Mouse (Mus musculus): ENCODE measurements around the gene Uvrag. TPM values are rescaled to one million over a fixed set of nuclear protein-coding genes. Genes with fewer than 3 reads are reported as not detected.

Gene Uvrag
- total RNA-seq, 2 experiments from 2014 or later: 6.6 to 8.5 TPM

- no peak for ATAC-seq (replicated peaks; ENCODE audit: low FRiP score, poor library complexity, severe bottlenecking)
Measured at GRCm38 (mm10) chr7:99033838-99034237, 107.1 kb downstream of the Uvrag start.

- no peak for ATAC-seq (replicated peaks; ENCODE audit: low FRiP score, poor library complexity, severe bottlenecking)
Measured at GRCm38 (mm10) chr7:99033314-99033713, 107.6 kb downstream of the Uvrag start.

- no peak for ATAC-seq (replicated peaks; ENCODE audit: low FRiP score, poor library complexity, severe bottlenecking)
Measured at GRCm38 (mm10) chr7:99032051-99032450, 108.9 kb downstream of the Uvrag start.

- ATAC-seq (replicated peaks; ENCODE audit: low FRiP score, poor library complexity, severe bottlenecking): no peak
Measured at GRCm38 (mm10) chr7:99028108-99028507, 112.8 kb downstream of the Uvrag start.

GRCm38 (mm10) chr7:99027185-99027584, 113.8 kb downstream of the Uvrag start:
- ATAC-seq (replicated peaks; ENCODE audit: low FRiP score, poor library complexity, severe bottlenecking): no peak

- no peak for ATAC-seq (replicated peaks; ENCODE audit: low FRiP score, poor library complexity, severe bottlenecking)
Measured at GRCm38 (mm10) chr7:99025989-99026388, 115.0 kb downstream of the Uvrag start.

GRCm38 (mm10) chr7:99025265-99025664, 115.7 kb downstream of the Uvrag start:
- no peak for ATAC-seq (replicated peaks; ENCODE audit: low FRiP score, poor library complexity, severe bottlenecking)

GRCm38 (mm10) chr7:99024791-99025190, 116.2 kb downstream of the Uvrag start:
- no peak for ATAC-seq (replicated peaks; ENCODE audit: low FRiP score, poor library complexity, severe bottlenecking)

- no peak for ATAC-seq (replicated peaks; ENCODE audit: low FRiP score, poor library complexity, severe bottlenecking)
Measured at GRCm38 (mm10) chr7:99023931-99024330, 117.0 kb downstream of the Uvrag start.

- ATAC-seq (replicated peaks; ENCODE audit: low FRiP score, poor library complexity, severe bottlenecking): no peak
Measured at GRCm38 (mm10) chr7:99021277-99021676, 119.7 kb downstream of the Uvrag start.

GRCm38 (mm10) chr7:99020353-99020752, 120.6 kb downstream of the Uvrag start:
- no peak for ATAC-seq (replicated peaks; ENCODE audit: low FRiP score, poor library complexity, severe bottlenecking)

GRCm38 (mm10) chr7:99017224-99017844, 123.6 kb downstream of the Uvrag start:
- no peak for ATAC-seq (replicated peaks; ENCODE audit: low FRiP score, poor library complexity, severe bottlenecking)

- no peak for ATAC-seq (replicated peaks; ENCODE audit: low FRiP score, poor library complexity, severe bottlenecking)
Measured at GRCm38 (mm10) chr7:99015914-99016313, 125.0 kb downstream of the Uvrag start.

GRCm38 (mm10) chr7:99015419-99015818, 125.5 kb downstream of the Uvrag start:
- no peak for ATAC-seq (replicated peaks; ENCODE audit: low FRiP score, poor library complexity, severe bottlenecking)

- ATAC-seq (replicated peaks; ENCODE audit: low FRiP score, poor library complexity, severe bottlenecking): no peak
Measured at GRCm38 (mm10) chr7:99014620-99015019, 126.3 kb downstream of the Uvrag start.

GRCm38 (mm10) chr7:99007506-99008354, 133.2 kb downstream of the Uvrag start:
- ATAC-seq (replicated peaks; ENCODE audit: low FRiP score, poor library complexity, severe bottlenecking): no peak

- no peak for ATAC-seq (replicated peaks; ENCODE audit: low FRiP score, poor library complexity, severe bottlenecking)
Measured at GRCm38 (mm10) chr7:99003231-99003630, 137.7 kb downstream of the Uvrag start.

- no peak for ATAC-seq (replicated peaks; ENCODE audit: low FRiP score, poor library complexity, severe bottlenecking)
Measured at GRCm38 (mm10) chr7:98998722-98999121, 142.2 kb downstream of the Uvrag start.

GRCm38 (mm10) chr7:98997760-98998159, 143.2 kb downstream of the Uvrag start:
- no peak for ATAC-seq (replicated peaks; ENCODE audit: low FRiP score, poor library complexity, severe bottlenecking)

GRCm38 (mm10) chr7:98996791-98997190, 144.2 kb downstream of the Uvrag start:
- no peak for ATAC-seq (replicated peaks; ENCODE audit: low FRiP score, poor library complexity, severe bottlenecking)

- ATAC-seq (replicated peaks; ENCODE audit: low FRiP score, poor library complexity, severe bottlenecking): no peak
Measured at GRCm38 (mm10) chr7:98995126-98995727, 145.7 kb downstream of the Uvrag start.
